Mouse (Mus musculus) embryonic facial prominence, embryonic 10.5 days (tissue): ENCODE data around the gene Add3. TPM values are rescaled to one million over a fixed set of nuclear protein-coding genes. Genes with fewer than 3 reads are reported as not detected.
A peak's percentile ranks its signal among the peaks of the same experiment; 100 is the strongest.

Source experiments
- DNase-seq: peaks from one replicate; pipeline ENCODE4 v3.0.0-alpha.2; 2017; ENCODE audit warnings: low spot score
- H3K27ac ChIP-seq: fragments of 300-500 bp; sonication (generic); replicated peaks from 2 replicates; pipeline ENCODE4 v1.5.1; 2016; ENCODE audit warnings: mild to moderate bottlenecking
- H3K27me3 ChIP-seq: fragments of 300-500 bp; sonication (generic); replicated peaks from 2 replicates; pipeline ENCODE4 v1.6.1; 2016; ENCODE audit warnings: low read depth, mild to moderate bottlenecking; ENCODE audit not compliant: poor library complexity, severe bottlenecking
- H3K36me3 ChIP-seq: fragments of 300-500 bp; sonication (generic); replicated peaks from 2 replicates; pipeline ENCODE4 v1.6.1; 2016; ENCODE audit warnings: mild to moderate bottlenecking, moderate library complexity
- H3K4me1 ChIP-seq: fragments of 300-500 bp; sonication (generic); 2 replicates; pipeline ENCODE4 v1.6.1; 2016
- H3K4me3 ChIP-seq: fragments of 300-500 bp; sonication (generic); 2 replicates; pipeline ENCODE4 v1.5.1; 2016; ENCODE audit warnings: mild to moderate bottlenecking, moderate library complexity
- H3K9me3 ChIP-seq: fragments of 300-500 bp; sonication (generic); 2 replicates; pipeline ENCODE4 v1.6.1; 2016; ENCODE audit warnings: mild to moderate bottlenecking
- WGBS: fragments of 180-500 bp; shearing (Covaris S2); methylation state at CpG from one replicate; pipeline ENCODE4 v1.1.7; 2016; 5-methylcytosine and 5-hydroxymethylcytosine counted together
- polyA plus RNA-seq: library from polyadenylated mRNA; unstranded; fragments of >200 nt; fragmentation: Nextera tagmentation; extraction: Ambion mirVana; gene quantifications from 2 replicates; pipeline ENCODE4 v1.2.1, GENCODE M21; 2016

The Add3 gene
- polyA plus RNA-seq, 1 experiment from 2014 or later, result 67.2 TPM

DNA sequence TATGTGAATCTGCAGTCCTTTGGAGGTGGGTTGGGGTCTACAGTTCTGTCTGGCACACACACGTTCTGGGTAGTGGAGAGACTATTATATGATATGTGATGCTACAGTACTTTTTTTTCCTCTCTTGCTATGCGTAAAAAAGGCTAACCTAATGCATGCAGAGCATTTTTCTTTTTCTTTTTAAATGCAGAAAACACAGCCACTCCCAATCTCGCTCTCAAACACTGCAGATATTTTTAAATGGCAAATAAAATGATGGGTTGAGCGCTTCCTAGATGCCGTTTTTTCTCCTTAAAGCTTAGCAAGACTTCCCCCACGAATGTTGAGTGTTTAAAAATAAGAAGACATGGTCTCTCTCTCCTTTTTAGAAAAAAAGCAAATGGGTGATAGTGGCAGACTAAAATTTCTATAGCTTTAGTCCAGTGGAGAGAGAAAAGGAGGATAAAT lies 584 bp downstream of the Add3 start:
- H3K9me3 ChIP-seq, result no peaks in the 10 kb centered on the region
- peaks cover 15% of the 10 kb centered on the region for H3K27me3 ChIP-seq
- no peak for DNase-seq
- H3K27ac ChIP-seq, result peak overlapping the region; percentile 65; the same call in 1 of the 2 replicates
- H3K4me1 ChIP-seq, result peaks cover 71% of the 10 kb centered on the region
- H3K4me3 ChIP-seq, result peak overlapping the region; percentile 95
- H3K36me3 ChIP-seq, result no peaks in the 10 kb centered on the region
- 6% methylated on average over 6 of the region's 6 CpGs for WGBS

DNA sequence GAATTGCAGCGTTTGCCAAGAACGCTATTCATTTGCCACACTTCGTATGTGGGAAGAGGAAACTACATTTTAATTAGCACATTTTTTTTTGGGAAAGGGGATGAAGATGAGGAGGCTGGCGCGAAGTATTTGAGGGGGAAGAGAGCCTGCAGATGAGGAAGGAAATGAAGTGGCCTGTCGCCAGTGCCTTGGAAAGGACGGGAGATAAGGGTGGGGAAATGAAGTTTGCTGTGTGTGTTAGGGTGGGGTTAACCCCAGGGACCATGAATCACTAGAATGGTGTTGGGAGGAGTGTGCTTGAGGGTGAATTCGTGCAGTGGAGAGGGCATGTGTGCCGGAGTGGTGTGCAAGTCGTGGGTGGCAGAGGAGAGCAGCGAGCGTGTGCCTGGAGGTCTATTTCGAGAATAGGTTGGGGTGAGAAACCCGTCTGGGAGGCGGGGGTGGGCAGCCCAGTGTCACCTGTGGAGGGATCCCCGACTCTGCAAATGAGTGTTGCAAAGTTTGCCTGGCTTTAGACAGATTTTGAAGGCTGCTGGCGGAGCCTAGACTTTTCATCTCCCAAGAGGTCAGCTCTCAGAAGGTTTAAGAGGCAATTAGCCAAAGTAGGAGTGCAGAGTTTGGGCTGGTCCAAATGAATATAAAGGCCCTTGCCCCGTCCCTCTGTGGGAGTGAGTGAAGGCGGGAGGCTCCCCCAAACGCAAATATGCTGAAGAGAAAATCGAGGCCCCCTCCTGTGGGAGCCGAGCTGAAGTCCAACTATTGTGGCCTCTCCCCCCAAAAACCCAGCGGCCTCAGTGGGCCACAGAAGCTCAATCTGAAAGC lies 1.2 kb downstream of the Add3 start:
- Histone ChIP-seq H3K4me3 (peak overlapping the region; percentile 95), H3K27ac (peak overlapping the region; percentile 94), H3K27me3 (peaks cover 15% of the 10 kb centered on the region), H3K36me3 (no peaks in the 10 kb centered on the region), H3K4me1 (peaks cover 70% of the 10 kb centered on the region), H3K9me3 (no peaks in the 10 kb centered on the region)
- WGBS, result 2% methylated on average over 23 of the region's 23 CpGs
- peak; percentile 57 for DNase-seq

DNA sequence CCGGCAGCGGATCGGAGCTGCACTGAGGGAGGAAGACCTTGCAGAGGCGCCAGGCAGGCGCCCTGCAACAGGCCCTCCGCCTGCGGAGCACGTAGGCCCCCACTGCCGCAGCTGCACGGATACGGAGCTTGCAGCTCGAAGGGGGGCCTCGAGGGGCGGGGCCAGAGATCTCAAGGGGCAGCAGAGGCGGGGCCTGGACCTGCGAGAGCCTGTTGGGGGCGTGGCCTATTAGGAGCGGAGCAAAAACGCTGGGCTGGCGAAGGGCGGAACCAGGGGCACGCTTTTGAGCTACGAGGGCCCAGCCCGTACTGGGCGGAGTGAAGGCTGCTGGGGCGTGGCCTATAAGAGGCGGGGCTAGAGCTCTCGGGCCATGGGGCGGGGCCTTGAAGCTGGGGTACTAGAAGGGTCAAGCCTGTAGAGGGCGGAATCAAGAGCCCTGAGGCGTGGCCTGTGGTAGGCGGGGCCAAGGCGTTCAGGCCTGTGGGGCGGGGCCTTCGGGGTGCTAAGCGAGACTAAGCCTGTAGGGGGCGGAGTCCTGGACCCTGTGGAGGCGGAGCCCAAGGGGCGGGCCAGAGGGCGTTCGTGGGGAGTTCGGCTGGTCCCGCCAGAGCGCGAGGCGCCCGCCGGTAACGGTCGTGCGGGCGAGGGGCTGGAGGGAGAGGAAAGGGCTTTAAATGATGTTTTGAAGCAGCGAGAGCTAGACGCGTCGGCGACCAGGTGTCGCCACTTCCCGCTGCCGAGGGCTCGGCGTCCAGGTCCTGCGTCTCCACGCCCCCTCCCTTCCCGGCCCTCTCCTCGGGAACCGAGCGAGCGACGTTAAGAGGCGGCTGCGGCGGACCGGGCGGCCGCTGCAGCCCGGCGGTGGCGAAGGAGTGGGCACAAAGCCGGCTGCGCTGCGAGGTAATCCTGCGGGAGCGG lies 2.2 kb downstream of the Add3 start:
- peak overlapping the region; percentile 94 for H3K27ac ChIP-seq
- H3K9me3 ChIP-seq, result no peaks in the 10 kb centered on the region
- DNase-seq, result peak; percentile 100
- under 1% methylated on average over 84 of the region's 84 CpGs for WGBS
- H3K4me3 ChIP-seq, result peak overlapping the region; percentile 95
- H3K27me3 ChIP-seq, result peaks cover 15% of the 10 kb centered on the region
- peaks cover 63% of the 10 kb centered on the region for H3K4me1 ChIP-seq
- no peaks in the 10 kb centered on the region for H3K36me3 ChIP-seq

DNA sequence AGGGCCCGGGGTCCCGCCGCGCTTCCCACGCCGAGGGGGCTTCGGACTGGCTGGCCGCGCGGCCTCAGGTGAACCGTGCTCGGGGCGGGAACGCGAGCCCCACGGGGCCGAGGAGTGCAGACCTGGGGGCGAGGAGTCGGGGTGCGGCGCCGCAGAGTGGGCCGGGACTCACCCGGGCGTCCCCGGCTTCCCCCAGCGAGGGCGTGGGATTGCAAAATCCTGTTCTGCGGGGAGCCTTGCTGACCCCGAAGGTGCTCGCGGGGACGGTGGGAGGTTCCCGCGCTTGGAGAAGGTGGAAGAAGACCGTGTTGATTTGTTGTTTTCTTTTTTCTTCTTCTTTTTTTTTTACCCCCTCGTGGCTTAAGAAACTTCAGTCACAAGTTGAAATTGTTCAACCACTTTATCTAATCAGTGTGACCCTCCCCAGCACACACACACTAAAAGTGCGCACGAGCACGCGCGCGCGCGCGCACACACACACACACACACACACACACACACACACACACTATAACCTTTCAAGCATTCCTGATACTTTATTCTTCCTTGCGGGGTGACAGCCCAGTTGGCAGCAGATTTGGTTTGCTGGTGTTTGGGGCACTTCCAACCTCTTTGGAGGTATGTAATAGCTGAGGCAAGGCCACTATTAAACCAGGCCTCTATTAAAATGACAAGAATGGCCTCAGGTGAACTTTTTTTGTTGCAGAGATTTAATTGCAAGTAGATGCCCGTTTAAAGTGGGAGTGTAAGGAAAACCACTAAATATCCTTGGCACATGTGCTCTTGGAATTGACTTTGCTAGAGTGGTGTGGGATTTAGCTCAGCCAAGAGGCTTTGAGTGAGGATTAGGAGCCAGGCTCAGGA lies 3.1 kb downstream of the Add3 start:
- peaks cover 56% of the 10 kb centered on the region for H3K4me1 ChIP-seq
- peak overlapping the region; percentile 94 for H3K27ac ChIP-seq

DNA sequence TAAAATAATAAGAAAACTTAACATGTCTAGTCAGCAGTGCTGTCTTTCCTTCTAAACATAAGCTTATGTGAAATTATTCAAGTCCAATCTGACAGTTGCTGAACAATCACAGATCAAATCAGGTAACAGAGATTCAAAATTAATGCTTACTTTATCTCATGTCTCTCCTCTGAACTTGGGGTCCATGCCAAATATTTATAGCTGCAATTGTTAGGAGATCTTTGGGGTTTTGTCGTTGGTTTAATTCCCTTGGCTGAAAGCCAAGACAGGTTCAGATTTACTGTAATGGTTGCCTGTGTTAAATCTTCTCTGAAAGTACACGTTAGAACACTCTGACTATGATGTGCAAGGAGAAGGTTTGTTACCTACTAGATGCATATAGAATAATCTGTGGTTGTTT lies 4.8 kb downstream of the Add3 start:
- Histone ChIP-seq H3K36me3 (no peaks in the 10 kb centered on the region), H3K27me3 (peaks cover 7% of the 10 kb centered on the region), H3K27ac (no peak overlapping the region), H3K4me1 (peaks cover 61% of the 10 kb centered on the region), H3K4me3 (peak overlapping the region; percentile 95; the same call in 1 of the 2 replicates), H3K9me3 (no peaks in the 10 kb centered on the region)
- 58% methylated on average over 2 of the region's 2 CpGs for WGBS
- DNase-seq, result no peak

More for the DNA sequence above, 3.1 kb downstream of the Add3 start:
- H3K4me3 ChIP-seq, result peak overlapping the region; percentile 95
- WGBS, result under 1% methylated on average over 48 of the region's 48 CpGs
- H3K9me3 ChIP-seq, result no peaks in the 10 kb centered on the region
- peaks cover 15% of the 10 kb centered on the region for H3K27me3 ChIP-seq
- no peaks in the 10 kb centered on the region for H3K36me3 ChIP-seq
- DNase-seq, result peak; percentile 55

DNA sequence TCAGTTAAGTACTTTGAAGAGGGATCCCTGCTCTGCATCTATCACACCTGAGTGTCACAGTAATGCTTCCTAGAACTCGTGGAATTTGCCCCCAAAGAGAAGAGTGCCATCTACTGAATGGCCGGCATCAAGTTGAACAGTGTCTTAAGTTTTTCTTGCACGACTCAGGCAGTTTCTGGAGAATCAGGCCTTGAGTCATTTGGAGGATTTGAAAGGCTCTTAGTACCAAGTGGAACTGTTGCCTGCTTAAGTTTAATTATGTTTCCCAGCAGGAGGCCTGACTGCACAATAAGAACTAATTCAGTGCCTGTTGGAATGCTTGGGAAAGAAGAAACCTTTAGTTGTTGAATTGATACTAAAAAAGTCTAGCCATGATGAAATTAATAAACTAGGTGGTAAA lies 9.1 kb downstream of the Add3 start:
- Histone ChIP-seq H3K4me1 (peaks cover 30% of the 10 kb centered on the region), H3K36me3 (no peaks in the 10 kb centered on the region), H3K4me3 (no peak overlapping the region), H3K27ac (no peak overlapping the region), H3K27me3 (no peaks in the 10 kb centered on the region), H3K9me3 (no peaks in the 10 kb centered on the region)
- WGBS, result 23% methylated on average over 3 of the region's 3 CpGs
- no peak for DNase-seq

DNA sequence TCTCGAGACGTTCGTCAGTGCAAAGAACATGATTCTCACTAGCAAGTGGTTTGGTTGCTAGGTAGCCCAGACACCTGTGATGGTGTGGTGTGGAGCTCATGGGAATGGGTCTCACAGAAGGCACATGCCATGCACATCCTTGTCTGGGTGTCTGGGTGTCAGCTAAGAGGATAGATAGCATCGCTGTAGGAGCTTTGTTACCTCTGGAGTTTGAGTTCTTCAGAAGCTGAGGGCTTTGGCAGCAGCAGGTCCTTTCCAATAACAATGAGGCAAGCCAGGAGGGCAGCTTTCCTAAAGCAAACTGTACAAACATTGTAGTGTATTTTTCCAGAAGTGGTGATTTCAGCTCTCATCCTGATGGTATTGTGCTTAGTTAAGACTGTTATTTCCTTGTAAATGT lies 12.2 kb downstream of the Add3 start:
- no peak for DNase-seq
- H3K4me3 ChIP-seq, result no peak overlapping the region
- WGBS, result 81% methylated on average over 4 of the region's 4 CpGs
- H3K4me1 ChIP-seq, result peaks cover 11% of the 10 kb centered on the region
- H3K27ac ChIP-seq, result no peak overlapping the region
- H3K36me3 ChIP-seq, result no peaks in the 10 kb centered on the region
- no peaks in the 10 kb centered on the region for H3K27me3 ChIP-seq
- H3K9me3 ChIP-seq, result no peaks in the 10 kb centered on the region

DNA sequence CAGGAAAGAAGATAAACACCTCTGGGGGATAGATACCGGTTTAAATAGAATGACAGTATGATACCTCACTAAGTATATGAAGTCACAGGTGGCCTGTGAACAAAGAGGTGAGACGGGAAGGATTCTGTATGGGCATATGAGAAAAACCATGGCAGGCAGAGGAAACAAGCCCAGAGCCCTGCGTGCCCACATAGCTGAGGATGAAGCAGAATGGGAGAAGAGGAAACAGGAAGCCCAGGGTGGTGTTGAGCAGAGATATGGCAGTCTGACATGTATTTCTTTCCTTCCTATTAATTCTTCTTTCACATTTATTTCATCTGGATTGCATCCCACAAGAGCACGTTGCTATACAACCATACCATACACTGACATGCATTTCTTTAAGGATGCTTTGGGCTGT lies 12.9 kb downstream of the Add3 start:
- no peak for DNase-seq
- Histone ChIP-seq H3K9me3 (no peaks in the 10 kb centered on the region), H3K27me3 (no peaks in the 10 kb centered on the region), H3K36me3 (no peaks in the 10 kb centered on the region), H3K4me3 (no peak overlapping the region), H3K27ac (no peak overlapping the region), H3K4me1 (peaks cover 11% of the 10 kb centered on the region)
- WGBS, result 85% methylated on average over 4 of the region's 4 CpGs

DNA sequence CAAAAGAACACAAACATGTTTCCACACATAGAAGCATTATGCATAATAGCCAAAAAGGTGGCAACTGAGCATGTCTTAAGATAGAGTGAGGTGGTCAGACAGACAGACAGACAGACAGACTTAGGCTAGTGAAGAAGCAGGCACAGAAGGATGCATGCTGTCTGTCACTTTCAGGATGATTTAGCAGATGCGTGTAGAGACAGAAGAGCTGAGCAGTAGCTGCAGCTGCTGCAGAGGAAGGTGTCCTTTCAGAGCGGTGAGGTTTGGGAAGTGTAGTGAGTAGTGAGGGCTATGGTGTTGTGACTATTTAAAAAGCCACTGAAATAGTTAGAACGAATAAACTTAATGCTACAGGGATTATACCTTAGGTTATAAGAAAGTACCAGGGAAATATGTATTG lies 13.9 kb downstream of the Add3 start:
- no peaks in the 10 kb centered on the region for H3K27me3 ChIP-seq
- 87% methylated on average over 3 of the region's 3 CpGs for WGBS
- H3K4me1 ChIP-seq, result peaks cover 14% of the 10 kb centered on the region

DNA sequence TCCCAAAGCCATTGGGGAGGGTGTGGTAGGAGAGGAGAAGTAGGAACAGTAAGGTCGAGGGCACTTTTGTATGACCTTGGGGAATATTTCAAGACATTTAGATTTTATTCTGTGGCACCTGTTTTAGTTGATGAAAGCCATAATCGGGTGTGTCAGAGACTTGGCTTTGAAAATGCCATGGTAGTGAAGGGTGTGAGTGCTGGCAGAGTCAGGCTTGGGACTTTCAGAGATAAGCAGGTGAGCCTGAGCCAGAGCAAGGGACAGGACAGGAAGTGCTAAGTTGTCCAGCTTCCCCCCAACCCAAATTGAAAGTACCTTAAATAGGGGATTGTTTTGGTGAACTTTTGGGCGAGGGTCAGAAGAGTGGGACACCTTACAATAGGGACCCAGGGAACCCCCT lies 16.1 kb downstream of the Add3 start:
- H3K27ac ChIP-seq, result no peak overlapping the region
- no peaks in the 10 kb centered on the region for H3K36me3 ChIP-seq
- H3K4me1 ChIP-seq, result peaks cover 11% of the 10 kb centered on the region
- no peaks in the 10 kb centered on the region for H3K27me3 ChIP-seq
- no peak overlapping the region for H3K4me3 ChIP-seq
- no peaks in the 10 kb centered on the region for H3K9me3 ChIP-seq
- 85% methylated on average over 3 of the region's 3 CpGs for whole genome bisulfite sequencing
- no peak for DNase-seq

More for the DNA sequence above, 13.9 kb downstream of the Add3 start:
- H3K27ac ChIP-seq, result no peak overlapping the region
- no peaks in the 10 kb centered on the region for H3K9me3 ChIP-seq
- H3K36me3 ChIP-seq, result no peaks in the 10 kb centered on the region
- no peak overlapping the region for H3K4me3 ChIP-seq
- DNase-seq, result no peak

DNA sequence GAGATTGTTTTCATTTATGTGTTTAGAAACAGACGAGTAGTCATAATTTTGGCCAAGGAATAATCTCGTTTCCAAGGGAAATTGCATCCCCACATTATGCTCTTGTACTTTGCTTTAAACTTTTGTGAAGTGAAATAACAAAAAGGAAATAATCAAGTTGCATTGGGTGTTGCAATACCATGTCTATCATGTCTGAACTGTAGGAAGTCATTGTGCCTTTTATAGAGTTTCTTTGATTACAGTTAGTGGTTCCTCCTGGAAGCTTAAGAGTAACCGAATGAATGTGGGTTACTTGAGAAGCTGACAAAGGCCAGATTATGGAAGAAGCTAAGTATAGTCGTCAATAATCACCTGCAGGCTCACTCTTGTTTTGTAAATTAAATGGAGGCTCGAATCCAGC lies 16.9 kb downstream of the Add3 start:
- Histone ChIP-seq H3K36me3 (no peaks in the 10 kb centered on the region), H3K9me3 (no peaks in the 10 kb centered on the region), H3K27me3 (no peaks in the 10 kb centered on the region), H3K4me1 (peaks cover 11% of the 10 kb centered on the region), H3K4me3 (no peak overlapping the region), H3K27ac (no peak overlapping the region)
- no peak for DNase-seq
- 84% methylated on average over 5 of the region's 5 CpGs for WGBS

DNA sequence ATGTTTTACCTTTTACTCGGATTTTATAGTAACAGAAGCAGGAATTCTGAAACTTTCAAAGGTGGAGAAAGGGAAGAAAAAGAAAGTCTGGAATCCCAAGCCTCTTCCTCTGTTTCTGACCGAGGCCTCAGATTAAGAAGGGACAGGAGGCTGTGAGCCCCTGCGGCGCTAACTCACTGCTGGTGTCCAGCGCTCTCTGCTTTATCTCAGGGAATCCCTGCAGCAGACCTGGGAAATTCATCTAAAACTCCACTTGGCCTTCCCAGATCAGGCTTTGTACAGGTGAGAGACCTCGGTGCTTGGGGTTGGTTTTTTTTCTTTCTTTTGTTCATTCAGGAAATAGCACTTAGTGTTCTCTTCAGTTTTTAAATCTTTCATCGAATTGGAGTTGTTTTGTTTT lies 19.1 kb downstream of the Add3 start:
- DNase-seq, result no peak
- 29% methylated on average over 7 of the region's 7 CpGs for WGBS
- H3K27ac ChIP-seq, result no peak overlapping the region
- no peaks in the 10 kb centered on the region for H3K9me3 ChIP-seq
- H3K4me1 ChIP-seq, result peaks cover 11% of the 10 kb centered on the region
- no peak overlapping the region for H3K4me3 ChIP-seq
- H3K36me3 ChIP-seq, result peaks cover 3% of the 10 kb centered on the region; the same call in 1 of the 2 replicates
- no peaks in the 10 kb centered on the region for H3K27me3 ChIP-seq
